Mouse (Mus musculus) mature B cell (primary cell): ENCODE data around the gene Tgm2.

ENCODE experiments used
- in situ Hi-C: fragments of 300-500 bp; cut with MboI; formaldehyde crosslinking; loops from 2 replicates; pipeline ENCODE4 v1.14.3; 2019

The Tgm2 gene

DNA sequence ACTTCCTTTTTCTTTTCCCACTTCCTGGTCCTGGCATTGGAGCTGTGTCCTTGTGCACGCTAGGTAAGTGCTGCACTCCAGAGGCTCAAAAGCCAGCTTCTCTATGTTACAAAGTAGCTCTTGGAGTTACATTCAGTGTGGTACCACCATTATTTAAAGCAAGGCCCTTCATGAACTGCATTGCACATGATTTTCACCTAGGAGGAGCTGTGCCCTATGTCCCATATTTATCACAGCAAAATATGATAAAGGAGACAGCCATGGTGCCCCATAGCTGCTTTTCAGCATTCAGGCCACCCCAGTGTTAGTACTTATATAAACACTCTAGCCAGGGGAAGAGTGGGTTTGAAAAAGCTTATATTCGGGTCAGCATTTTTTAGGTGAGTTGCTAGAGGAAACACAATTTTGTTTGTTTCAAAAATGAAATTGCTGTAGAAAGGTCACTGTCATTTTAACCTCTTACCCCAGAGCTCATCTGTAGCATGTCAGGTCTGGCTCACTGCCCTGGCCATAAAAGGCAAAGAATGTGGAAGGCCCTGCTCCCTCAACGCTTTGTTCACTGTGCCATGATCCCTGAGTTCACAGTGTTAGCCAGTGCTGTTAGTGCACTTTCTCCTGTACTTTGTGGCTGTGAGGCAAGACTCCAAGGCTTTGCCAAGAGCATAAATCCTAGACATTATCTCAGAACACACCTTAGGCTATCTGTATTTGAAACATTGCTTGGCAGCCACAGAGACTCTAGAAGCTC is 75.2 kb downstream of the Tgm2 start:
- in situ Hi-C loops, result no loop called here

DNA sequence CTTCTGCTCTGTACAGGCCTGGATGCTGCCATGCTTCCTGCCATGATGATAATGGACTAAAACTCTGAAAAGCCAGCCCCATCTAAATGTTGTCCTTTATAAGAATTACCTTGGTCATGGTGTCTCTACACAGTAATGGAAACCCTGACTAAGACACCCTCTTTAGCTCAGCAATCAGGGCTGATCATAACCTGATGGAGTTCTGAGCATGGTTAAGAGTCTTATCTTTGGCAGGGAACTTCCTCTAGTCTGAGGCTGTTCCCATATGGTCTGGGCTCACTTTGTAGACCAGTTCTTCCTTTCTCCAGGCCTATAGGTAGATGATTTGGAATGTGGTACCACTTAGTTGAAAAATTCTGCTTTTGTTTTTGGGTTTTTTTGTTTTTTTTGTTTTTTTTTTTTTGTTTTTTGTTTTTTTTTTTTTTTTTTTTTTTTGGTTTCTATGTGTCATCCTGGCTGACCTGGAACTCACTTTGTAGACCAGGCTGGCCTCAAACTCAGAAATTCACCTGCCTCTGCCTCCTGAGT is 77.7 kb downstream of the Tgm2 start:
- in situ Hi-C loops, result no loop called here

DNA sequence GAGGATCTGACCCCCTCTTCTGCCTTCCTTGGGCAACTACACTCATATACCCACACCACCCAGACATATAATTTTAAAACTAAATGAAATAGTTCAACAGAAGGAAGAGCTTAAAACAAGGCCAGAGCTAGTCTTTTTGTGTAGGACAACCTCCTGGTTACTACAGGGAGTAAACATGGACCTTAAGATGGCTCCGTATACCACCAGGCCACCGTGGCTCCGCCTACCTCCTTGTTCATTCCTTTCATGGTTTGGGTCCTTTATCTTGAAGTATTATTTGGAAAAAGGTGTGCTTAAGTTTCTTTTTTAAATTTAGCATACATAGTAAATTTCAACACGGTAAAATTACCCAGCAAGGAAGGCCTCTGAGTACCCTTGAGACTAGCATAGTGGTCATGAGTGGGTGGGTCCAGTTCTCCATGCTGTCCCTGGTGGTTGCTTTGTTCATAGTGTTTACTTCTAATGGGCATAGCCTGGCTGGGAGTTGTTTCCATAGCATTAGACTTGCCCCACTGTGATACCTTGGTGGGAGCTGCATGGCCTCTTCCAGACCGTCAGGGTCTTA is 78.9 kb downstream of the Tgm2 start:
- in situ Hi-C loops, result no loop called here

DNA sequence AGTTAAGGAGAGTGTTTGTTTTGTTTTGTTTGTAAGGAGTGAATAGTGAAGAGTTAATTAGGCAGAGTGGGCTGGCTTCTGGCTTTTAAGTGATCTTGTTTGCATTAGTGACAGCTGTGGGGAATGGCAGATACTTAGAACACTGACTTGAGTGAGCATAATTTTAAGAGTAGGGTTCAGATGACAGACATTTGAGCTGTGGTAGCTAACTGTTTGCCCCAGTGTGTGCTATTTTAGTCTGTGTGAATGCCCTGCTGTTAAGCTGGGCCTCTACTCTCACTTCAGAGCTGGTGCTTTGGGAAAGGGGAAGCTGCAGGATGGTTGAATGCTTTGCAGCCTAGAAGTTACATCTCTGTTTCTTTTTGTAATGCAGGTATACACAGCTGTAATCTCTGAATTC is 79.8 kb downstream of the Tgm2 start:
- in situ Hi-C loops, result no loop called here
